Mouse (Mus musculus): ENCODE results near the gene Tns3. TPM values are rescaled to one million over a fixed set of nuclear protein-coding genes. Genes with fewer than 3 reads are reported as not detected.

Gene Tns3
- polyA plus RNA-seq, 1 experiment from 2014 or later, result 8.8 TPM

DNA sequence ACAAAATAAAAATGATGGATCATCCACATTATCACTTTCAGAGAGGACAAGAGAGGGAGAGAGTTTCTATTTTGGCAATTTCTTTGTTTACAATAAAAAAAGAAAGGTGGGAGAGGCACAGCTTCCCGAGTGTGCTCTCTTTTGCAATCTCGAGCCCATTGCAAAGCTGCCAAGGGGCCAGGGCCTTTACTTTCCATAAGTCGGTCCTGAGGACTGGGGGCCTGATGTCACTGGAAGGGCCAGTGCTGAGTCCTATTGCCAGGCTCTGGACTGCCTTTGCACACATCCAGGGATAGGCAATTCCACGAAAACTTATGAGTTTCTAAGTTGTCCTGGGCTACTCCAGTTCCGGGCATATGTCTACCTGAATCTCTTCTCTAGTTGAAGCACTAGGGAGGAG lies 272.8 kb downstream of the Tns3 start:
- Histone ChIP-seq H3K9me3 (ENCODE audit: control insufficient read depth, low read length) (no peaks in the 10 kb centered on the region), H3K4me1 (replicated peaks; ENCODE audit: control insufficient read depth, insufficient read depth, low read length) (no peaks in the 10 kb centered on the region), H3K27me3 (ENCODE audit: control insufficient read depth, insufficient read depth, low read length) (no peaks in the 10 kb centered on the region), H3K9ac (ENCODE audit: low read length) (no peak overlapping the region), H3K4me2 (ENCODE audit: low read depth, low read length, severe bottlenecking) (no peak overlapping the region), H3K27ac (ENCODE audit: low read depth, low read length) (no peak overlapping the region), H3K4me3 (ENCODE audit: low read depth, low read length) (no peak overlapping the region), H3K36me3 (ENCODE audit: control insufficient read depth, insufficient read depth, low read length) (no peaks in the 10 kb centered on the region)
- WGBS, result 81% methylated on average over 5 of the region's 5 CpGs
- no peak for ATAC-seq (replicated peaks; ENCODE audit: low FRiP score)
- DNase-seq (ENCODE audit: low spot score), result no peak

- WGBS, result 86% methylated on average over 7 of the region's 7 CpGs
- H3K36me3 ChIP-seq (ENCODE audit: control insufficient read depth, insufficient read depth, low read length), result no peaks in the 10 kb centered on the region
- H3K27me3 ChIP-seq (ENCODE audit: control insufficient read depth, insufficient read depth, low read length), result no peaks in the 10 kb centered on the region
- ATAC-seq (replicated peaks; ENCODE audit: low FRiP score) (no peak), DNase-seq (ENCODE audit: low spot score) (no peak)
- no peak overlapping the region for H3K9ac ChIP-seq (ENCODE audit: low read length)
- no peaks in the 10 kb centered on the region for H3K9me3 ChIP-seq (ENCODE audit: control insufficient read depth, low read length)
- no peaks in the 10 kb centered on the region for H3K4me1 ChIP-seq (replicated peaks; ENCODE audit: control insufficient read depth, insufficient read depth, low read length)
- no peak overlapping the region for H3K4me2 ChIP-seq (ENCODE audit: low read depth, low read length, severe bottlenecking)
- H3K4me3 ChIP-seq (ENCODE audit: low read depth, low read length), result no peak overlapping the region
- H3K27ac ChIP-seq (ENCODE audit: low read depth, low read length), result no peak overlapping the region
Measured at GRCm38 (mm10) chr11:8385891-8386405, 278.4 kb downstream of the Tns3 start.

Data from forebrain, embryonic 11.5 days (tissue).